Mouse (Mus musculus): ENCODE data around the gene Hnf1a.

Hnf1a gene

GRCm38 (mm10) chr5:114979250-114980121 is 8.6 kb upstream of the Hnf1a start:
- DNase-seq: peak; percentile 80 to 87

GRCm38 (mm10) chr5:114978888-114979249 is 8.0 kb upstream of the Hnf1a start:
- no peak for DNase-seq

GRCm38 (mm10) chr5:114978473-114978872 is 7.6 kb upstream of the Hnf1a start:
- DNase-seq: no peak

- no peak for DNase-seq
These were observed 6.0 kb upstream of the Hnf1a start for GRCm38 (mm10) chr5:114976935-114977334.

GRCm38 (mm10) chr5:114973131-114973530 is 2.2 kb upstream of the Hnf1a start:
- no peak for DNase-seq

- no peak for DNase-seq
These were observed 1.3 kb upstream of the Hnf1a start for GRCm38 (mm10) chr5:114972201-114972600.

GRCm38 (mm10) chr5:114969609-114970215 is 1.2 kb downstream of the Hnf1a start:
- DNase-seq: no peak

GRCm38 (mm10) chr5:114969064-114969463 is 1.8 kb downstream of the Hnf1a start:
- no peak for DNase-seq

GRCm38 (mm10) chr5:114968651-114969050 is 2.2 kb downstream of the Hnf1a start:
- no peak for DNase-seq

- DNase-seq: no peak
These were observed 3.2 kb downstream of the Hnf1a start for GRCm38 (mm10) chr5:114967523-114968268.

- DNase-seq: no peak
These were observed 5.7 kb downstream of the Hnf1a start for GRCm38 (mm10) chr5:114964967-114965898.

- DNase-seq: no peak
These were observed 6.5 kb downstream of the Hnf1a start for GRCm38 (mm10) chr5:114964315-114964966.

- peak in 1 of 2 experiments; percentile 62 for DNase-seq
These were observed 9.1 kb downstream of the Hnf1a start for GRCm38 (mm10) chr5:114961590-114962360.

- DNase-seq: no peak
These were observed 12.8 kb downstream of the Hnf1a start for GRCm38 (mm10) chr5:114958069-114958468.

GRCm38 (mm10) chr5:114953326-114953725 is 17.6 kb downstream of the Hnf1a start:
- no peak for DNase-seq

GRCm38 (mm10) chr5:114951279-114951880 is 19.5 kb downstream of the Hnf1a start:
- no peak for DNase-seq

- no peak for DNase-seq
These were observed 20.2 kb downstream of the Hnf1a start for GRCm38 (mm10) chr5:114950669-114951068.

GRCm38 (mm10) chr5:114949812-114950211 is 21.1 kb downstream of the Hnf1a start:
- no peak for DNase-seq

- no peak for DNase-seq
These were observed 21.6 kb downstream of the Hnf1a start for GRCm38 (mm10) chr5:114949316-114949715.

- peak; percentile 59 to 79 for DNase-seq
These were observed 22.0 kb downstream of the Hnf1a start for GRCm38 (mm10) chr5:114948891-114949290.

GRCm38 (mm10) chr5:114945072-114945471 is 25.8 kb downstream of the Hnf1a start:
- no peak for DNase-seq
